Mouse (Mus musculus): ENCODE measurements around the gene Manf.

Gene Manf

DNA sequence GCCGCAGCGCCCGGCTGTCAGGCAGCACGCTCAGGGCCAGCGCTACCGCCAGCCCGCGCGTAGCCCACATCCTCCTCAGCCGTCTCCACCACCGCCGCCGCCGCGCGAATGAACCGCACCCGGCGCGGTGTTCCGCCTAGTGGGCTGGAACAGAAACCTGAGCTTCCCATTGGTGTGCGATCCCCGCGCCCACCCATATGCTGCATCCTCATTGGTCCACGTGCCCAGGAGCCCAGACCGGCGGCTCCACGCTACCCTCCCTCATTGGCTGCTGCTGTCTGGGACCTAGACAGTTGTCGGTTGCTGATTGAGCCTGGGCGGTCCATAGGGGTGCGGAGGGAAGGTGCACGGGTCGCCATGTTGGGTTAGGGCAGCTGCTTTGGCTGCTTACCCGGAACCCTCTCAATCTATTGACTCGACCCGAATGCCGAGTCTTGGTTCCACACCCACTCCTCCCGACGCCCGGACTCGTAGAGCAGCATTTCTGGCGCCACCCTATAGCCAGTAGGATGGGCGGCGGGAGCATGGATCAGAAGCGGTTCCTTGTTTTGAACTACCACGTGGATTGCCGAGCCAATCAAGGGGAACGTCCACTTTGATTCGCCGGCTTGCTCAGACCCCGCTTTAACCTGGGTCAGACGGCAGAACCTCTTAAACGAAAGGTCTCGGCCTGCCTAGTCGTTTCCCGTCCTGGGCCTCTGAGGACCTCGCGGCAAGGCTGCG, at the start of gene Manf:
Manf (minus strand) TSS at position 151 of the 723 bp plus-strand sequence.
- DNase-seq: peak; percentile 99

DNA sequence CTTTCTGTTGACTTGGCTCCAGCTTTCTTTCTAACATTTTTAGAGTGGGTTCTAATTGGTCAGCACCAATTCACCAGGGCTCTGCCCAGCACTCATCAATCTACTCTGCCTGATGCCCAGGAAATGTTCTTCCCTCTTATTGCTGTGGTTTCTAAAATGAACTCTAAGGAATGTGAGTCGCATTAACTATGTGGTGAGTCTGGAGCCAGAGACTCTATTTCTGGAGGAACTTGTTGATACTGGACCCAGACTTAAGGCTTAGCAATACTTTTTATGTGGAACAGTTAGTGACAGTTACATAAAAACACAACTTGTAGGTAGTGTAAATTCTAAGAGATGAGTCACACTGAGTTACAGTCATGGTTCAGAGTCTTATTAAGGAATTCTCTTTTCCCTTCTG, 43.2 kb upstream of the Manf start:
- DNase-seq: no peak

DNA sequence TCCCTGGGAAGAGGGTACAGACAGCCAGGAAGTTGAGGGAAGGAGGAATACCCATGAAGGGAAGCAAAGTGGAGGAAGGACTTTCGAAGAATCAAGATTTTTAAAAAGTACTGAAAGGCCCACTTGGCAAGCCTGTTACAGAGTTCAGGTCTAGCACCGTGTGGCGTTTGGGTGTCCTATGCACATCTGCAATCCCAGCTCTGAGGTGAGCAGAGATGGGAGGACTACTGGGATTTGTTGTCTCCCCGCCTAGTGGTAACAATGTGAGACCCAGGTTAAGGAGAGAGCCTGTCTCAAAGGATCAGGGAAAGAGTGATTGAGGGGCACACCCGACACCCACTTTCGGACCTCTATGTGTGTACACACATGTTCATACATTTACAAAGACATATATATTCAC, 23.1 kb upstream of the Manf start:
- no peak for DNase-seq

DNA sequence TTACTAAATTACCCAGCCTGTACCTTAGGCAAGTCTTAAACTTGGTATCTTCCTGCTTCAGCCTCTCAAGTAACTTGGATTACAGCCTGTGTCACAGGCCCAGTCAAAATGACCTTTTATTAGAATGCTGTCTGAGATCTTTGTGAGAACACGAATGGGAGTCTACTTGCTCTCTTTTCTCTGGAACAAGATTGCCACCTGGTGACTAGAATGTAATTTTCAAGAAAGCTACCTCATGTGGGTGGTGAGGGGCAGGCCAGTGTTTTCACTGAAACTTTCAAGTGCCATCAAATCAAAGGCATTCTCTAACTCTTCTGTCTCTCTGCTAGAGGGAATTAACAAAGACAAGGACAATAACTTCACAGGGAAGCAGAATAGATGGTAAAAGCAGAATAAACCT, 22.0 kb upstream of the Manf start:
- DNase-seq: no peak

DNA sequence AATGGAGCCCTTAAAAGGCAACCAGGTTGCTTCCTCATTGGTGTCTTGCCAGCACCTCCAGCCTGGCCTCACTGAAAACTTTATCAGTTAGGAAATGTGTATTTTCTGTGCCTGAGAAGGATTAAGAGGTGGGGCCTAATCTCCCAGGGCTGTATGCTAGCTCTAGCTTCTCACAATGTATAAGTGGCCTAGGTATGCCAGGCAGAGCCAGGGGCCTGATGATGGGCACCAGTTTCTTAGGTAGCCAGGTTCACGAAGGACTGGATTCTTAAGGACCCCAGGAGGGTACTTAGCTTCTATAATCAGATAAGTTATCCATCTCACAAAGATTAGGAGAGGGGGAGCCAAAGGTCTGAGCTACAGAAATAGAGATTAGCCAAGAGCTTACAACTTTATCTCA, 19.8 kb upstream of the Manf start:
- no peak for DNase-seq

DNA sequence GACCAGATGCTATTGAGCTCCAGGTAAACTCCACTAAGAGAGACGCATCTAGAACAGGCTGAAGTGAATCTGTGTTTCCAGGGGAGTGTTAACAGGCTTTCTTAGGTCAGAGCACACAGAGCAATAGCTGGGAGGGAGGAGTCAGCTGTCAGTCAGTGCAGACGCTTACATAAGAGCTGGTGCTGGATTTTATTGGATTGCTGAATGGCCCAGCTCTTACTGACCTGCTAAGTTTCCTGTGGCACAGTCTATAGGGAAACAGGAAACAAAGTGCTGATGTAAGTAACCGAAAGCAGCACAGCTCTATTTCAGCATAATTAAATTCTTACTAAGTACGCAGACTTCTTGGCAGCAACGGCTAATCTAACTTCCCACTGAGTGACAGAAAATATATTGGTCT, 16.9 kb upstream of the Manf start:
- DNase-seq: no peak

DNA sequence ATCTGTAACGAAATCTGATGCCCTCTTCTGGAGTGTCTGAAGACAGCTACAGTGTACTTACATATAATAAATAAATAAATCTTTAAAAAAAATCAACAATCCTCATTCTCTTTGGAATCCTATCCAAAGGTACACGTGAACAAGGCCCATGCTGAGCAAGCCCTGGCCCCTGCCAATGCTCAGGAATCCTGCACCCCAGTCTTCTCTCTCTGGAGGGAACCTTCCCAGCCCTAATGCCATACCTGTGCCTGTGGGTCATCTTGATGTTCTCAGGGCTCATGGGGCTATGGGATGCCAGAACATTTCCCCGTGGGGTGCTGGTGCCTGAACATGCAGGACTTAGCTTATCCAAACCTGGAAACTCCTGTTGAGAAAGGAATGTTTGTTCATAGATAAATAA, 16.4 kb upstream of the Manf start:
- no peak for DNase-seq

DNA sequence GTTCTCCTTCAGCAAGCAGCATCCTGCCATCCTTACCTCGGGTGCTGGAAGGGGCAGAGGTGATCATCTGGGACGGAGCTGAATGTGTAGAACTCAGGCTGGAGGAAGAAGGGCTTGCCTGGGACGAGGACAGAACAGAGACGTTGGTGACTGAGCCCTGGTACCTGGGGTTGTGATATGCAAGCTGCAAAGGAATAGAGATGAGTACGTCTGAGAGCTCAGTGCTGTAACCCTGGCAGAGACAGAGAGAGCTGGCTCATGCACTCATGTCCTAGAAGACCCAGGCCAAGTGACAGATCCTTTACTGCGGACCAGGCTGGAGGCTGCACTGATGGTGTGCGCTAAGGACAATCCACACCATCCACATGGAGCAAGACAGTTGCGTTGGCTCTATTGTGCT, 14.8 kb upstream of the Manf start:
- no peak for DNase-seq

DNA sequence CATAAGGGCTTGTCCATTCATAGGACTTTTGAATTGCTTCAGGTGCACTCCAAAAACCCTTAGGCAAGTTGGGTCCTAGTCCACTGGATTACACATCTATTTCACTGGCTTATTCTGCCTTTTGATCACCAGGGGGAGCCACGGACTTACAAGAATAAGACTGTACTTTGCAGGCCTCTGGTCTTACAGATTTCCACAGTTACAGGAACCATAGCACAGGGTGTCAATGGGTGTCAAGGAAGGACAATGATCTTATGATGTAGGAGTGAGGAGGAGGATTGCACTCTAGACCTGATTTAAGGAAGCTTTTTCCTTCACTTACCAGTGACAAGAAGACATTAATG, 12.0 kb upstream of the Manf start:
- peak; percentile 29 for DNase-seq

DNA sequence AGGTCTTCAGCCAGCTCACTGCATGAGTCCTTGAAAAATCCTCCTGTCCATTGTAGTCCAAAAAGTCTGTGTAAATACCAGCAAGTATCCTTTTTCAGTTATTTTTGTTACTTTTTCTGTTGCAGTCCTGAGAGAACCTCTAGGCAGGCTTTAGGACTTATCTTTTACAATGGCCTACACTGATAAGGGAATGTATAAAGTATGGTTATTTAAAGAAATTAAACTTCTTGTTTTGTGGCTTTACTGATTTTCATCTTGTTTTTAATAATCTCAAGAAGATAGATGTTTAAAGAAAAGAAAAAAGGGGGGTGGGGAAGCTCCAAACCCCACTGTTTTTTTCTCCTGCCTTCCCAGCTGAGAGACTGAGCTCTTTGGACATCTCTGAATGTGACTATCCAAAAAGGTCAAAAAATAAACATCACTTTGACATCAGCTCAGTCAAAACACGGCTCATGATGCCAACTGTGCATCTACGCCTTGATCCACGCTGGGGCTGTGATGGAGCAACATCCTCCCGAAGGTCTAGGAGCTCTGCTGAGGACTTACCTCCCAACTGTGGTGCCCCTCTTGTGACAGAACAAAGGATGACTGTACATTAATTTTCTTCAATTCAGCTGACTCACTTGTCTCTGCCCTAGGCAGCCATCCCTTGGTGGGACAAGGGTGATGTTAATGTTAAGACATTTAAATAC, 11.5 kb upstream of the Manf start:
- DNase-seq: no peak

DNA sequence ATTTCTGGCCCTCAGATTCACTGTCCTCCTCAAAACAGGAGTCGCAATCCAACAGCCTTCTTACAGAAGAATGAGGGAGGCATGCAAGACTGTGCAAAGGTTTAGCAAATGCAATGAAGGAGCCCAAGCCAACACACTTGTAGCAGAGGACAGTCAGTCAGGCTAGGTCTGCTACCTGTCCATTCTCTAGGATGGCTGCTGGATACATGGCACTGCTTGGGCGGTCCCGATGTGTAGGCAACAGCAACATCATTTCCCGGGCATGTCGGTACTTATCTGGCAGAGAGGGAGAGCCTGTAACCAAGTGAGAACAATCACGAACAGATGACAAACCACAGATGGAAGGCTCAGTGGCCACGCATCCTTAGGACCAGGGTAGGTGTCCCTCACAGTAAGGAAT, 9.8 kb upstream of the Manf start:
- no peak for DNase-seq

DNA sequence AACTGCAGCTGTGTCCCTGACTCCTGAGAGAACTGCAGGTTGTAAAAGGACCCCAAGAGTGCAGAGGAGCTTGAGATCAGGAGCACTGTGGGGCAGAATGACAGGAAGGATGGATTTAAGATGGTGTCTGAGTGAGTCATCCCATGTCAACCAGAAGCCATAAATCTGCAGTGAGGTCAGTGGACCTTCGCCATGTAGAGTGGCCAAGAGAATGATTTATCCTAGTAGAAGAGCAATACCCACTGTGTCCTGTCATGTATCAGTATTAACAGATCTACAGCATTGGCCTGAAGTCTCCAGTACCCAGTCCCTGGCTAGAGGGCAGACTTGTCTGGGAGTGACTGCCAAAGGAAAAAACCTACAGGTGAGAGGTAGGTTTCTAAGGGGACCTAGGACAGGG, 7.1 kb upstream of the Manf start:
- no peak for DNase-seq

DNA sequence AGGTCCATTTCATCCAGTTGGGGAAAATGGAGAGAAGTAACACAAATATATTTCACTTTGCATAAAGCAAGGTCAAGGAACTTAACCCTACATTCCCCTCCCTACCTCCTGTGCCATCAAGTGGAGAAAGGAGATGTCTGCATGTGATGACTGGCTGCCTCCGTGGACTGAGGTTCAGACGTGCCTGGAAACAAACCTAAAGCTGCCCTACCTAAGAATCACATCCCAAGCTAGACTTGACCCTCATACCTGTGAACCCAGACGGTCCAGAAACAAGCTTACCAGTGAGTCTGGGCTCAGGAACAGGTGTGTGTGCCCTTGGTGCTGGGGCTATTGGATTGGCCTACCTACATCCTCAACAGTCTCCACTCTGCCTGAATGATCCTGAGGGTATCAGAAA, 1.5 kb upstream of the Manf start:
- DNase-seq: no peak

DNA sequence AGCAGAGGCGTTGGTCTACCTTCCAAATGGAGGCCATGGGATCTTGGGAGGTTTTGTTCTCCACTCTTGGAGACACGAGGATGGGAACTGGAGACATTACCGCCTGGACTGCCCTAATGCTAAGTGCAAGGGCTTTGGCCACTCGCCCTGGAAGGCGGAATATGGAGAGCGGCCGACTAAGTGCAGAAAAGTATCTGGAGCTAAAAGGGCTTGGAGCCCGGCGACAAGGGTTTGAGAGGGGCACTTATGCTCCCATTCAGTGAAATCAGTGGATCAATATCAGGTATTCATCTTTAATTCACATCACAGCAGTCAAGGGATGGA, 735 bp upstream of the Manf start:
- DNase-seq: no peak

DNA sequence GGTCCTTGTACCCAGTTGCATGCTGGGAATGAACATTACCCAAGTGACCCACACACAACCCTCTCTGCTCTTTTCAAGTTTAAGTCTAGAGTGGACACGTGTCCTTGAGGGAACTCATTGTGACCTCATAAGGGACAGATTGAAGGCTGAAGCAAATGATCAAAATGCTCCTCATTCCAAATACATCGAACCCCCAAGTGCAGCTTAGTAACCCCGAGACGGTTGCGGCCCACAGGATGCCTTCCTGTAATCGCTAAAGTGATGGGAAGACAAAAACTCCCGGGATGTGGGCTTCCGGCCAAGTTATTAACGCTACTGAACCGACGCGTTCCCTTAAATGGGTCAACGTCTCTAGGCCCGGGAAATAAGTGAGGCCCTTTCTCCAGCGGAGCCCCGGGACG, 438 bp downstream of the Manf start:
- DNase-seq: no peak

DNA sequence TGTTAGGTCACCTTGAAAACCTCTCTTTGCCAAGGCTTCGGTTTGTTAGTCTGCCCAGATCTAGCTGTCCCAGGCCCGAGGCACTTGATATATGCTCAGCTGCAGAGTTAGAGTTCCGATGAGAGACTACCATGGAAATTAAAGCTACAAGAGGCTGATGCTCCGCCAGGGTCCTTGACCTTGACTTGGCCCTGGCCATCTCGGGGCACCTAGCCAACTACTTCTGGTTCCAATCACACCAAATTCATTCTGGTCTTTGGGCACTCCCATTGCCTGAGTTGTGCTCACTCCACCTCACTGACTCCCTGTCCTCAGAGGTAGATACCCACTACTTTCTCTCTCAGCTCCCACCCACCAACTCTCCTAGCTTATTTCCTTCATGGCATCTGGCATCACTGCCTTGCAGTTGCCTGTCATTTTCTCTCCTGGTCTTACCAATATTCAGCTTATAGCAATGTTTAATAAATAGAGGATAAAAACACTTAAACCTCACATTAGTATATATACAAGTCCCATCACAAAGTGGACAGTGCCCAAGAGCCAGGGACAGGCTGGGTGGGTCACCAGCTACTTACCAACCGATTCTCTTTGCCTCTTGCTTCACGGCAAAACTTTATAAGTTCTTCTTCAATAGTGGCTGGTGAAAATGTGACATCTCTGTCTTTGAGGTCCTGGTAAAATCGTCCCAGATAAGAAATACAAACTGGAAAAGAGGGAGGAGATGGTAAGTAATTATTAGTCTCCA, 1.1 kb downstream of the Manf start:
- DNase-seq: peak; percentile 26

DNA sequence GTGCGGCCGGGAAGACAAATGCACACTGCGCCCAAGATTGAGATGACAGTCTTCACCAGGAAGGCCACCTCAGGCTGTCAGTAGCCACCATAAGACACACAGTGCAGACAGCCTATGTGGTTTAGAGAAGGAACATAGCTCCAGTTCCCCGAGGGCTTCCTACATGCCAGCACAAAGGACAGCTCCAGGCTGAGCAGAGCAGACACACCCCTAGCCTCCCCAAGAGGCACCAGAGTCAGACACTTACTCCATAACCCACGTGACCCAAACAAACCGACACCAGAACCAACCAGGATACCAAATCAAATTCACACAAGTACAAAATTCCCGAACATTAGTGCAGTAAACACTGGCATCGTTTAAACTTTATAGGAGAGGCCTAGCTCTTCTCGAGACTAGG, 2.5 kb downstream of the Manf start:
- DNase-seq: peak; percentile 6

DNA sequence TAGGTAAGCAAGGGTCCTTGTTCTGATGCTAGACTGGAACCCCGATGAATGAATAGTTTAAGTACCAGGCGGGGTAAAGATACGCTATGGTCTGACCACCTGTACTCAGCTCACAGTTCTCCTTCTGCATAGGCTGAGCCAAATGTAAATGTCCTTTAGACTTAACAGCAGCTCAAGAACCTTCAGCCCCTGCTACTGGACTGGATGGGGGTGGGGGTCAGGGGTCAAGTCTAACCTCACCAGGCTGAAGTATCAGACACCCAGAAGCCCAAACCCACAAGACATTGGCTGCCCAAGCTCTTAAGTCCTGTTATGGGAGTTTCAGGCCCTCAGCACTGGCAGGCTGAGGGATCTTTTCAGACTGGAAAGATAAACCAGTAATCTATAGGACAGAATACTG, 3.4 kb downstream of the Manf start:
- DNase-seq: peak; percentile 5

DNA sequence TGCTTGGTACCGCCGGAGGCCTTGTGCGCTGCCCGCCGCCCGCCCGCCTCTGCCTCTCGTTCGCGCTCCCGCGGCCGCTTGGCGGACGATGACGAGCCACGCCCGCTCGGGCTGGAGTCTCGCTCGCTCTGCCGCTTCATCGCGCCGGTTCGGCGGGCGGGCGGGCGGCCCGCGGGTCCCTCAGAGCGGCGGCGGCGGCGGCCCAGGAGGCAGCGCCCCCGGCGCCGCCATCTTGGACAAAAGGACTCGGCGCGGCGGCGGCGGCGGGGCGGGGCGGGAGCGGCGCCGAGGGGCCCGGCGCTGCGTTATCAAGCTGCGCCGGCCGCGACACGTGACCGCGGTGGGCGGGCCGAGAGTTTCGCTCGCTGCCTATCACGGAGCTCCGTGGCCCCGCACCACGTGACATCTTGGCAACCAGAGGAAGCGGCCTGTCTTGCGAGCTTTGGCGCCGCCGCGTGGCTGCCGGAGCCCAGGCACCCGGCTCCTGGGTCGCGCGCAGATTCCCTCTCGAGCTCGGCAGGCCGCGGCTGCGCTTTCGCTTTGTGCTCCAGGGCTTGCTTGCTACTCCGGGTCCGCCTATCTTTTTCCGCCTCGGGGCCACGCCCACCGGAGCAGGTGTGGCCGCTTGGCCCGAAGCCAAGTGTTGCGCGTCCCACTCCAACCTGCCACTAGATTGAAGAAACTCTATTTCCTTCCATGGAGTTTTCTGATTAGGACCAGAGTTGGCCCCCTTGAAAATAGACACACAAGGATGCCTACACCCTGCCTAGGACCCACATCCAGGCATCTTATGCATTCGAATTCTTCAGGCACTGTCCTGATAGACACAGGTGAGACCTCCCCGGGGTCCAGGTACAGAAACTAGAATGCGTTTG, 4.7 kb downstream of the Manf start, which contains the start of gene Rbm15b:
Rbm15b (minus strand) TSS at position 601 of the 875 bp plus-strand sequence.
- peak; percentile 98 for DNase-seq

DNA sequence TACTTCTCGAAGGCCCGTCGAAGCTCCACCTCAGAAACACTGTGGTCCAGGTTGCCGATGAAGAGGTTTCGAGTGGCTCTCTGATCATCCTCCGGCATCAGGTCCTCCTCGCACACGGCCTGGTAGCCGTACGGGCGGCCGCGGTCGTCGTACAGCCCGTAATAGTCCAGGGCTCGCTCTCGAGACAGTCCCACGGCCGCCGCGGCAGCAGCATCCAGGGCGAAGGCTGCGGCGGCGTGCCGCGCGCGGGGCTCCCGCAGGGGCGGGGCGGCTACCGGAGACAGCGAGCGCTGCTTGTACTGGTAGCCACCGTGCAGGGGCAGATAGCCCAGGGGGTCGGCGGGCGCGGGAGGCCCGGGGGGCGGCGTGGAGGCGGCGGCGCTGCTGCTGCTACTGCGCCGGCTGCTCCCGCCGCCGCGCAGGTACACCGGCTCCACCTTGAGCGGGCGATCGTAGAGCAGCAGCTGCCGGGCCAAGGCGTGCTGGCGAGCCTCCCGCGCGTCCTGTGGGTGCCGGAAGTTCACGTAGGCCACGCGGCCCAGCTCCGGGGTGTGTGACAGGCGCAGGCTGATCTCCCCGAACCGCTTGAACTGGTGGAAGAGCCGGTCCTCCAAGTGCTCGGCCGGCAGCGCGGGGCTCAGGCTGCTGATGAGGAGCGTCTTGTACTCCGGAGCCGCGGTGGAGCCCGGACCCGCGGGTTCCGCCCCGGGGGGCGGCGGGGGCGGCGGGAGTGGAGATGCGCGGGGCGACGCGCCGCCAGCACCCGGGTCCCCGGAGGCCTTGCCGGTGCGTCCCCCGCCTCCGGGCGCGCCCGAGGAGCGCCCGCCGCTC, 5.7 kb downstream of the Manf start:
- DNase-seq: peak; percentile 34

DNA sequence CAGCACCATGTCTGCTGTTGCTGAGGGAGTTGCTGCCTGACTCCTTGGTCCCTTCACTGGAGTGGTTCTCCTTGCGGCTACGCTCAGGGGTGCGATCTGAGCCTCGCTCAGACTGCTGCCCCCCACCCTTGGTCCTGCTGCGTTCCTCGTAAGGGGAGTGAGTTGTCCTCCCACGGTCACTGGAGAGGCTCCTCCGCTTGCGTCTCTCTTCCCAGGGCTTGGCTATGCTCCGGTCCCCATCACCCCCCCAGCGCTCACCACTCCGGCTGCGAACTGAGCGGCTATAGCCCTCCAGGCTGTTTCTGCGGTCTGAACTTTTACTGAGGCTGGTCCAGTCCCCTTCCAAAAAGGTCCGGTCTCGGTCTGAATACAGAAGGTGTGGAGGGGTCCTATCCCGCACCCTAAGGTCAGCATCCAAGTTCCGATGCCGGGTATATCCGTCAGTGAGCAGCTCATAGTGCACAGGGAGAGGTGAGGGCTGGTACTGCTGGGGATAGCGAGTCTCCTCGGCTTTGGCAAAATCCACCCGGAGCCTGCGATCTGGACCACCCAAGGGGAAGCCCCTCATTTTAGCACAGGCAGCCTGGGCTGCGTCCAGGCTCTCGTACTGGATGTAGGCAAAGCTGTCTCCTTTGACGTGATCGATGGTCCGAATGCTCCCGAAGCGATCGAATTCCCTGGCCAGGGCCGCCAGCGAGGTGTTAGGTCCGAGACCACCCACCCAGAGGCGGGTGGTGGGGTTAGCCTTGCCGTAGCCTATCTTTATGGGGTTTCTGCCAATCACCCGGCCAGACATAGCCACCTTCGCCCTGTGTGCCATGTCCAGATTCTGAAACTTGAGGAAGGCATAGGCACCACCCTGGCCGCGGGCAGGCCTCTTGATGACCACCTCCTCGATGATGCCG, 6.5 kb downstream of the Manf start:
- peak; percentile 13 for DNase-seq
